Mouse (Mus musculus): ENCODE data around the gene Fam83e. TPM values are rescaled to one million over a fixed set of nuclear protein-coding genes. Genes with fewer than 3 reads are reported as not detected.

Gene Fam83e
- polyA plus RNA-seq, 1 experiment from 2014 or later: 1.6 TPM

DNA sequence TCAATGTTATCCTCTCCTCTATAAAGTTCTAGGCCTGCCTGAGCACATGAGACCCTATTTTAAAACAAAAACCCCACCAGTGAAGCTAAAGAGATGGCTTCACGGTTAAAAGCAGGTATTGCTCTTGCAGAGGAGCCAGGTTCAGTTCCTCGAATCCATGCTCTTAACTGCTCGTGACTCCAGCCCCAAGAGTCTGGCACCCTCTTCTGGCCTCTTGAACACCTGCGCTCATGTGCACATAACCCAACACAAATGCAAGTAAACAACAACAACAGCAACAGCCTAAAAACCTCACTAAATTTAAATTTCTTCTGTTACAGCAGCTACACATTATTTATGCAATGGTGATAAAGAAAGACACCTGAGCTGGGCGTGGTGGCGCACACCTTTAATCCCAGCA is 46.5 kb downstream of the Fam83e start:
- Histone ChIP-seq H3K27ac (no peak overlapping the region), H3K27me3 (ENCODE audit: insufficient read depth, poor library complexity, severe bottlenecking) (no peaks in the 10 kb centered on the region), H3K4me3 (no peak overlapping the region), H3K9me3 (no peaks in the 10 kb centered on the region), H3K36me3 (no peaks in the 10 kb centered on the region), H3K4me1 (replicated peaks) (0 out of 2 replicates have a peak, but pooled peaks cover 10% of the 10 kb centered on the region)
- 91% methylated on average over 6 of the region's 6 CpGs for WGBS
- no peak for DNase-seq (ENCODE audit: low spot score)

DNA sequence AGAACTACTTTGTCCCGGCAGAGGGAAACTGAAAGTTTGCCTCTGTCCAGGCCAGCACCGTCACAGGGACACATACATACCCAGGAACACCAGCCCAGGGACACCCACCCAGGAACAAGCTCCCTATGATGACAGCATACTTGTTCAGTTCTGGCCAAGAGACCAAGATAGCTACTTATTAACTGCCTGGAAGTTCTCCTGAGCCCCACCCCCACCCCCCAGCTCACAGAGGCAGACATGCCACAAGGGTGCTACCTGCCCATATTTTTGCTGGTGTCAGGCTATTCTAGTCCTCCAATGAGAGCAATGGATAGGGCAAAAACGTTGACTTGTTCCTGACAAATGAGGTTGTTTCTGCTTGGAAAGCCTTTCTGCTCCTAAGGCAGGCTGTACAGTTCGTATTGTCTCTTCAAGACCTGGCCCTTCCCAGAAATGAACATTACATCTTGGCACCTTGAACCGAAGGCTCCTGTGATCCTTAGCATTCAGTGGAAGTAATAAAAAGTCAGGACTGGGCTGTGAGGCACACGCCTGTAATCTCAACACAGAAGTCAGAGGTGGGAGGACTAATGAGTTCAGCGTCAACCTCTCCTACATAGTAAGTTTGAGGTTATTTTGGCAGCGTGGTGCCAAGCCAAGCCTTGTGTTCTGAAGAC is 49.5 kb downstream of the Fam83e start:
- Histone ChIP-seq H3K9me3 (no peaks in the 10 kb centered on the region), H3K27ac (no peak overlapping the region), H3K4me3 (no peak overlapping the region), H3K36me3 (no peaks in the 10 kb centered on the region), H3K4me1 (replicated peaks) (0 out of 2 replicates have a peak, but pooled peaks cover 8% of the 10 kb centered on the region), H3K27me3 (ENCODE audit: insufficient read depth, poor library complexity, severe bottlenecking) (no peaks in the 10 kb centered on the region)
- 75% methylated on average over 8 of the region's 8 CpGs for WGBS
- no peak for DNase-seq (ENCODE audit: low spot score)

DNA sequence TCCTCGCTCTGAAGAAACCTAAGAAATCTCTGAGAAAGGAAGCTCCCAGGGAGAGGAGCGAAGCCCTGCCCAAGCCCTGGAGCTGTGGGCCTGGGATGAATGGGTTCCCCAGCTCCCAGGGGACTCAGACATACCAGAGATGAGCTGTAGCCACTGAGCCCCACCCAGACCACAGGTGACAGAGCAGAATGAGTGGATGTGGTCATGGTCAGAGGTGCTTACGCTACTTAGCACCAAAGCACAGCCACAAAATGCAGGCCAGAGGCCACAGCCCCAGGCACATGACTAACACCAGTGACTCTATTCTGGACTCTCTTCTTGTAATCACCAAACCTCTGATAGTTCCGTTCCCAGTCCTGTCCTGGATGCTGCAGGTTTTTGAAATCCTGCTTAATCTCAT is 50.1 kb downstream of the Fam83e start:
- Histone ChIP-seq H3K27ac (no peak overlapping the region), H3K4me3 (no peak overlapping the region), H3K36me3 (no peaks in the 10 kb centered on the region), H3K4me1 (replicated peaks) (0 out of 2 replicates have a peak, but pooled peaks cover 3% of the 10 kb centered on the region), H3K27me3 (ENCODE audit: insufficient read depth, poor library complexity, severe bottlenecking) (no peaks in the 10 kb centered on the region), H3K9me3 (no peaks in the 10 kb centered on the region)
- WGBS: 74% methylated on average over 4 of the region's 4 CpGs
- DNase-seq (ENCODE audit: low spot score): no peak

DNA sequence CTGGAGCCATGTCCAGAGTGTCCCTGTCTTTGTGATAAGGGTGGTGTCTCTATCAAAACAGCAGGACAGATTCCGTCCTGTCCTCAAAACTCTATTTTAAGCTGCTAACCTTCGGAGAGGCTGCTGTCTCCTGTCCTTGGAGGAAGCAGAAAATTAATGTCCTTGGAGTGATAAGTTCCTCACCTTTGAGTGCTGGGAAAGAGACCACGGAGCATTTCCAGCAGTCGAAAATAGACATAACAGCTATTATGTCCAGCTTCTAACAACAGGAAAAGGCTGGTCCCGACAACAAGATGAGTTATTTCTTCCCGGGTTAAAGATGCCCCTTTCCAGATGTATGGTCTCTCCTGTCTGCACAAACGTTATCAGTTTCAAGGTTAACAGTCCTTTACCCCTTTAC is 54.2 kb downstream of the Fam83e start:
- H3K27ac ChIP-seq: no peak overlapping the region
- H3K4me1 ChIP-seq (replicated peaks): peaks cover 12% of the 10 kb centered on the region
- peaks cover 14% of the 10 kb centered on the region; the same call in 1 of the 2 replicates for H3K27me3 ChIP-seq (ENCODE audit: insufficient read depth, poor library complexity, severe bottlenecking)
- H3K9me3 ChIP-seq: no peaks in the 10 kb centered on the region
- no peak overlapping the region for H3K4me3 ChIP-seq
- no peaks in the 10 kb centered on the region for H3K36me3 ChIP-seq
- no peak for DNase-seq (ENCODE audit: low spot score)
- WGBS: 85% methylated on average over 7 of the region's 7 CpGs

Other genes with a start within 250 kb of the Fam83e start
- 0.47 and 1.2 TPM in 2 replicates for gene Tulp2, start 239.3 kb upstream of the Fam83e start, polyA plus RNA-seq (2016; fragmentation: Nextera tagmentation; extraction: Ambion mirVana)
- not detected in 2 replicates for gene Gm45808, start 234.4 kb upstream of the Fam83e start, polyA plus RNA-seq (2016; fragmentation: Nextera tagmentation; extraction: Ambion mirVana)
- gene Dhdh, start 232.4 kb upstream of the Fam83e start, polyA plus RNA-seq (2016; fragmentation: Nextera tagmentation; extraction: Ambion mirVana): 4.8 and 6.7 TPM in 2 replicates
- gene Nucb1, start 210.8 kb upstream of the Fam83e start, polyA plus RNA-seq (2016; fragmentation: Nextera tagmentation; extraction: Ambion mirVana): 110 and 115 TPM in 2 replicates
- gene Ppp1r15a, start 194.9 kb upstream of the Fam83e start, polyA plus RNA-seq (2016; fragmentation: Nextera tagmentation; extraction: Ambion mirVana): 18.6 and 20.2 TPM in 2 replicates
- 4.1 and 4.5 TPM in 2 replicates for gene Plekha4, start 194.9 kb upstream of the Fam83e start, polyA plus RNA-seq (2016; fragmentation: Nextera tagmentation; extraction: Ambion mirVana)
- 1.1 and 1.5 TPM in 2 replicates for gene Hsd17b14, start 166.3 kb upstream of the Fam83e start, polyA plus RNA-seq (2016; fragmentation: Nextera tagmentation; extraction: Ambion mirVana)
- gene Bcat2, start 151.1 kb upstream of the Fam83e start, polyA plus RNA-seq (2016; fragmentation: Nextera tagmentation; extraction: Ambion mirVana): 37.1 and 46.2 TPM in 2 replicates
- gene Fgf21, start 105.7 kb upstream of the Fam83e start, polyA plus RNA-seq (2016; fragmentation: Nextera tagmentation; extraction: Ambion mirVana): not detected in 2 replicates
- 0.20 TPM in 1 of 2 replicates, not detected in the other for gene Fut1, start 103.9 kb upstream of the Fam83e start, polyA plus RNA-seq (2016; fragmentation: Nextera tagmentation; extraction: Ambion mirVana)
- 0.19 TPM in 1 of 2 replicates, not detected in the other for gene Izumo1, start 99.4 kb upstream of the Fam83e start, polyA plus RNA-seq (2016; fragmentation: Nextera tagmentation; extraction: Ambion mirVana)
- 6.4 and 9.3 TPM in 2 replicates for gene Rasip1, start 93.7 kb upstream of the Fam83e start, polyA plus RNA-seq (2016; fragmentation: Nextera tagmentation; extraction: Ambion mirVana)
- 2.6 and 2.9 TPM in 2 replicates for gene Mamstr, start 81.2 kb upstream of the Fam83e start, polyA plus RNA-seq (2016; fragmentation: Nextera tagmentation; extraction: Ambion mirVana)
- 0.12 and 0.21 TPM in 2 replicates for gene Fut2, start 54.8 kb upstream of the Fam83e start, polyA plus RNA-seq (2016; fragmentation: Nextera tagmentation; extraction: Ambion mirVana)
- 0.39 and 0.98 TPM in 2 replicates for gene Ntn5, start 37.2 kb upstream of the Fam83e start, polyA plus RNA-seq (2016; fragmentation: Nextera tagmentation; extraction: Ambion mirVana)
- 0.62 and 0.77 TPM in 2 replicates for gene Sec1, start 26.8 kb upstream of the Fam83e start, polyA plus RNA-seq (2016; fragmentation: Nextera tagmentation; extraction: Ambion mirVana)
- 8.3 and 13.0 TPM in 2 replicates for gene Car11, start 21.4 kb upstream of the Fam83e start, polyA plus RNA-seq (2016; fragmentation: Nextera tagmentation; extraction: Ambion mirVana)
- gene Dbp, start 16.1 kb upstream of the Fam83e start, polyA plus RNA-seq (2016; fragmentation: Nextera tagmentation; extraction: Ambion mirVana): 3.0 and 3.4 TPM in 2 replicates
- 1,010 and 1,126 TPM in 2 replicates for gene Rpl18, start 5.8 kb upstream of the Fam83e start, polyA plus RNA-seq (2016; fragmentation: Nextera tagmentation; extraction: Ambion mirVana)
- gene Sphk2, start 3.2 kb upstream of the Fam83e start, polyA plus RNA-seq (2016; fragmentation: Nextera tagmentation; extraction: Ambion mirVana): 33.6 and 35.5 TPM in 2 replicates
- not detected in 2 replicates for gene Spaca4, start 4.6 kb downstream of the Fam83e start, polyA plus RNA-seq (2016; fragmentation: Nextera tagmentation; extraction: Ambion mirVana)
- gene Lmtk3, start 62.5 kb downstream of the Fam83e start, polyA plus RNA-seq (2016; fragmentation: Nextera tagmentation; extraction: Ambion mirVana): 2.3 and 5.4 TPM in 2 replicates
- gene Sult2b1, start 63.5 kb downstream of the Fam83e start, polyA plus RNA-seq (2016; fragmentation: Nextera tagmentation; extraction: Ambion mirVana): 1.7 and 2.2 TPM in 2 replicates
- gene Cyth2, start 93.4 kb downstream of the Fam83e start, polyA plus RNA-seq (2016; fragmentation: Nextera tagmentation; extraction: Ambion mirVana): 164 and 231 TPM in 2 replicates
- gene Kcnj14, start 103.6 kb downstream of the Fam83e start, polyA plus RNA-seq (2016; fragmentation: Nextera tagmentation; extraction: Ambion mirVana): 0.91 and 1.0 TPM in 2 replicates
- 85.2 and 110 TPM in 2 replicates for gene Grwd1, start 109.7 kb downstream of the Fam83e start, polyA plus RNA-seq (2016; fragmentation: Nextera tagmentation; extraction: Ambion mirVana)
- gene Kdelr1, start 151.6 kb downstream of the Fam83e start, polyA plus RNA-seq (2016; fragmentation: Nextera tagmentation; extraction: Ambion mirVana): 37.6 and 67.7 TPM in 2 replicates
- gene Grin2d, start 157.2 kb downstream of the Fam83e start, polyA plus RNA-seq (2016; fragmentation: Nextera tagmentation; extraction: Ambion mirVana): 0.19 and 0.33 TPM in 2 replicates
- gene Syngr4, start 175.5 kb downstream of the Fam83e start, polyA plus RNA-seq (2016; fragmentation: Nextera tagmentation; extraction: Ambion mirVana): 1.1 and 1.3 TPM in 2 replicates
- 4.5 and 4.8 TPM in 2 replicates for gene Tmem143, start 175.7 kb downstream of the Fam83e start, polyA plus RNA-seq (2016; fragmentation: Nextera tagmentation; extraction: Ambion mirVana)
- gene Emp3, start 200.2 kb downstream of the Fam83e start, polyA plus RNA-seq (2016; fragmentation: Nextera tagmentation; extraction: Ambion mirVana): 16.7 and 29.7 TPM in 2 replicates
- gene Ccdc114, start 202.9 kb downstream of the Fam83e start, polyA plus RNA-seq (2016; fragmentation: Nextera tagmentation; extraction: Ambion mirVana): 6.5 and 7.7 TPM in 2 replicates

Data from hindbrain, embryonic 10.5 days (tissue).